Mouse (Mus musculus) gastrocnemius, postnatal 4 days (tissue): ENCODE data around the gene Ankrd55. TPM values are rescaled to one million over a fixed set of nuclear protein-coding genes. Genes with fewer than 3 reads are reported as not detected.

Experiments
- DNase-seq, 2 experiments: peaks; one replicate each; pipeline ENCODE4 v3.0.0; 2021 to 2022; ENCODE audit warnings: low spot score in 2 of 2, mixed read lengths in 2 of 2
- long read RNA-seq, 2 experiments: library from polyadenylated mRNA; stranded (forward); transcript quantifications; one replicate each; pipeline ENCODE4 v2.0.0; 2021
- total RNA-seq, 2 experiments: library from RNA; stranded (reverse); gene quantifications; 2 replicates each; pipeline ENCODE4 v1.2.3; 2021

The Ankrd55 gene
- total RNA-seq, result under 1 TPM; 0.10 to 0.44 TPM
- long read RNA-seq, experiment 1, partial matches to known transcripts, result 0 of 1 reads
- long read RNA-seq, experiment 1, other reads (novel, unspliced or antisense), result 1 of 1 reads
- long read RNA-seq, experiment 2, partial matches to known transcripts, result 0 of 1 reads
- long read RNA-seq, experiment 2, other reads (novel, unspliced or antisense), result 1 of 1 reads

- DNase-seq, result peak in 1 of 2 experiments; percentile 29
These were observed at the start of gene Ankrd55 for GRCm38 (mm10) chr13:112288225-112289178. Gene Ankrd55, plus strand, starts transcription at chr13:112288451.

- DNase-seq, result no peak
These were observed 49.0 kb upstream of the Ankrd55 start for GRCm38 (mm10) chr13:112239239-112239638.

- no peak for DNase-seq
These were observed 46.8 kb upstream of the Ankrd55 start for GRCm38 (mm10) chr13:112241431-112241830.

- DNase-seq, result no peak
These were observed 43.1 kb upstream of the Ankrd55 start for GRCm38 (mm10) chr13:112245131-112245530.

- no peak for DNase-seq
These were observed 36.8 kb upstream of the Ankrd55 start for GRCm38 (mm10) chr13:112251433-112251832.

GRCm38 (mm10) chr13:112252012-112252411, 36.2 kb upstream of the Ankrd55 start:
- DNase-seq, result no peak

- DNase-seq, result no peak
These were observed 35.1 kb upstream of the Ankrd55 start for GRCm38 (mm10) chr13:112252991-112253620.

- no peak for DNase-seq
These were observed 34.1 kb upstream of the Ankrd55 start for GRCm38 (mm10) chr13:112254116-112254515.

- DNase-seq, result no peak
These were observed 32.4 kb upstream of the Ankrd55 start for GRCm38 (mm10) chr13:112255862-112256261.

GRCm38 (mm10) chr13:112258478-112258877, 29.8 kb upstream of the Ankrd55 start:
- no peak for DNase-seq

GRCm38 (mm10) chr13:112259398-112259797, 28.9 kb upstream of the Ankrd55 start:
- peak; percentile 35 to 37 for DNase-seq

GRCm38 (mm10) chr13:112264666-112265065, 23.6 kb upstream of the Ankrd55 start:
- DNase-seq, result no peak

- no peak for DNase-seq
These were observed 16.2 kb upstream of the Ankrd55 start for GRCm38 (mm10) chr13:112271901-112272537.

GRCm38 (mm10) chr13:112274636-112275035, 13.6 kb upstream of the Ankrd55 start:
- DNase-seq, result no peak

GRCm38 (mm10) chr13:112275951-112276350, 12.3 kb upstream of the Ankrd55 start:
- no peak for DNase-seq

GRCm38 (mm10) chr13:112277544-112277943, 10.7 kb upstream of the Ankrd55 start:
- no peak for DNase-seq

GRCm38 (mm10) chr13:112278251-112278650, 10.0 kb upstream of the Ankrd55 start:
- no peak for DNase-seq

- no peak for DNase-seq
These were observed 1.1 kb upstream of the Ankrd55 start for GRCm38 (mm10) chr13:112287135-112287534.

- no peak for DNase-seq
These were observed 553 bp upstream of the Ankrd55 start for GRCm38 (mm10) chr13:112287571-112288224.

- no peak for DNase-seq
These were observed 1.1 kb downstream of the Ankrd55 start for GRCm38 (mm10) chr13:112289338-112289737.

GRCm38 (mm10) chr13:112289981-112290380, 1.7 kb downstream of the Ankrd55 start:
- no peak for DNase-seq
